Mouse (Mus musculus): ENCODE data around the gene Galnt10.

DNA sequence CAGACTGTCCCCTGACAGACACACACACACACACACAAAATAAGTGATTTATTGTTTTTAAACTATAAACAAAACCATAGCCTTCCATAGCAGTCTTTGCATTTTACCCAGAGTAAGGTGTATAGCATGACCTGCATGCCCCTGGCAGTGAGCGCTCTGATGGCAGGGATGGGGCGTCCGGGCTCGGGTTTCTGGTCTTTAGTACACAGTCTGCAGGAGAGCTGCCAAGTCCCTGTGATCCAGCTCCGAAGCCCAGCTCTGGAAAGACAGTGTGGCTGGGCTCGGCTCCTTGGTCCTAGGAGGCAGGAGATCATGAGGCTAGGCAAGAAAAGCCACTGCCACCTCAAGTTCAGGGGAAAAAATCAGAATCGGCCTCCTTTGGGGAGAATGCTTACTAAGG lies 165.8 kb downstream of the Galnt10 start:
- no peak for TF ChIP-seq POLR2A (IDR thresholded peaks at IDR 0.05; ENCODE audit: insufficient read depth, low read depth, low read length)
- no peak for TF ChIP-seq CTCF (IDR thresholded peaks at IDR 0.05)

Data from heart, adult 2 months (tissue).